Mouse (Mus musculus): ENCODE results near the gene Mrtfa.
"Not testable (repeated sequence)": the region's sequence is repeated elsewhere in the genome, so short reads cannot be mapped to it uniquely, and the experiment has no call there.

Mrtfa gene

GRCm38 (mm10) chr15:81190630-81191178 lies at the start of gene Mrtfa:
Gene Mrtfa (minus strand): TSS chr15:81190757.
- DNase-seq (ENCODE audit: low spot score), result peak; percentile 99

- no peak for DNase-seq (ENCODE audit: low spot score)
These were observed 49.3 kb upstream of the Mrtfa start for GRCm38 (mm10) chr15:81239794-81240343.

- no peak for DNase-seq (ENCODE audit: low spot score)
These were observed 48.7 kb upstream of the Mrtfa start for GRCm38 (mm10) chr15:81239261-81239660.

- DNase-seq (ENCODE audit: low spot score), result no peak
These were observed 46.9 kb upstream of the Mrtfa start for GRCm38 (mm10) chr15:81237471-81237870.

GRCm38 (mm10) chr15:81236062-81236461 lies 45.5 kb upstream of the Mrtfa start:
- no peak for DNase-seq (ENCODE audit: low spot score)

GRCm38 (mm10) chr15:81235086-81235920 lies 44.7 kb upstream of the Mrtfa start, which contains the start of gene Mchr1:
Gene Mchr1 (plus strand): TSS chr15:81235499.
- DNase-seq (ENCODE audit: low spot score), result peak; percentile 68

GRCm38 (mm10) chr15:81231325-81231724 lies 40.8 kb upstream of the Mrtfa start:
- no peak for DNase-seq (ENCODE audit: low spot score)

GRCm38 (mm10) chr15:81229791-81230190 lies 39.2 kb upstream of the Mrtfa start:
- no peak for DNase-seq (ENCODE audit: low spot score)

- DNase-seq (ENCODE audit: low spot score), result no peak
These were observed 37.7 kb upstream of the Mrtfa start for GRCm38 (mm10) chr15:81228258-81228657.

GRCm38 (mm10) chr15:81227275-81227674 lies 36.7 kb upstream of the Mrtfa start:
- no peak for DNase-seq (ENCODE audit: low spot score)

GRCm38 (mm10) chr15:81226796-81227195 lies 36.2 kb upstream of the Mrtfa start:
- no peak for DNase-seq (ENCODE audit: low spot score)

GRCm38 (mm10) chr15:81225732-81226131 lies 35.2 kb upstream of the Mrtfa start:
- no peak for DNase-seq (ENCODE audit: low spot score)

- DNase-seq (ENCODE audit: low spot score), result no peak
These were observed 34.5 kb upstream of the Mrtfa start for GRCm38 (mm10) chr15:81225016-81225415.

- DNase-seq (ENCODE audit: low spot score), result no peak
These were observed 30.9 kb upstream of the Mrtfa start for GRCm38 (mm10) chr15:81221446-81221845.

- not testable (repeated sequence) for DNase-seq (ENCODE audit: low spot score)
These were observed 29.5 kb upstream of the Mrtfa start for GRCm38 (mm10) chr15:81220051-81220450.

GRCm38 (mm10) chr15:81219054-81219453 lies 28.5 kb upstream of the Mrtfa start:
- DNase-seq (ENCODE audit: low spot score), result no peak

GRCm38 (mm10) chr15:81216906-81217653 lies 26.5 kb upstream of the Mrtfa start:
- peak; percentile 74 for DNase-seq (ENCODE audit: low spot score)

- DNase-seq (ENCODE audit: low spot score), result no peak
These were observed 22.4 kb upstream of the Mrtfa start for GRCm38 (mm10) chr15:81212976-81213375.

- DNase-seq (ENCODE audit: low spot score), result no peak
These were observed 19.9 kb upstream of the Mrtfa start for GRCm38 (mm10) chr15:81210496-81210895.

GRCm38 (mm10) chr15:81202462-81202861 lies 11.9 kb upstream of the Mrtfa start:
- DNase-seq (ENCODE audit: low spot score), result no peak

- DNase-seq (ENCODE audit: low spot score), result peak; percentile 73
These were observed 8.9 kb upstream of the Mrtfa start for GRCm38 (mm10) chr15:81199372-81199959.

- DNase-seq (ENCODE audit: low spot score), result no peak
These were observed 7.9 kb upstream of the Mrtfa start for GRCm38 (mm10) chr15:81198447-81198846.

All from layer of hippocampus, adult 11-12 months (tissue).